Mouse (Mus musculus) adrenal gland, postnatal 4 days (tissue): ENCODE data around the gene Med11. TPM values are rescaled to one million over a fixed set of nuclear protein-coding genes. Genes with fewer than 3 reads are reported as not detected.

Experiments
- DNase-seq, 2 experiments: peaks; one replicate each; pipeline ENCODE4 v3.0.0; 2021 to 2022; ENCODE audit warnings: low spot score in 2 of 2, mixed read lengths in 2 of 2
- microRNA-seq: library from miRNA; unstranded; fragments of <30 nt; microRNA quantifications from one replicate; pipeline ENCODE4 v1.2.0, GENCODE M21; 2021
- total RNA-seq, 2 experiments: library from RNA; stranded (reverse); gene quantifications; 2 replicates each; pipeline ENCODE4 v1.2.3; 2021

Med11 gene
- total RNA-seq, 2 experiments from 2014 or later: 17.3 to 18.6 TPM

DNA sequence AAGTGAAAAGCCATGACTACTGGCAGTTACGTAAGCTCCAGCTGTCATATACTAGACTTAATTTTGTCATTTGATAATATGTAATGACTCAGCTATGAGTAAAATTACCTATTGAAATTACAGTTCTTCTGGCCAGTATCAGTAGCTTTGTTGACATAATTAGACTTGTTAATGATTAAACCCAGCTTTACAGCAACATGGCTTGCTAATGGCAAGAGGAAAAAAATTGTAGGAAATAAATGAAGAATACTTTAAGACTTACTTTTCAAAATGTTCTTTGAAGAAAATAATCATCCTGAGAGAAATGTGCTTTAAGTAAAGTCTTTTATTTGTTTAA, 48.7 kb downstream of the Med11 start:
- DNase-seq: no peak

DNA sequence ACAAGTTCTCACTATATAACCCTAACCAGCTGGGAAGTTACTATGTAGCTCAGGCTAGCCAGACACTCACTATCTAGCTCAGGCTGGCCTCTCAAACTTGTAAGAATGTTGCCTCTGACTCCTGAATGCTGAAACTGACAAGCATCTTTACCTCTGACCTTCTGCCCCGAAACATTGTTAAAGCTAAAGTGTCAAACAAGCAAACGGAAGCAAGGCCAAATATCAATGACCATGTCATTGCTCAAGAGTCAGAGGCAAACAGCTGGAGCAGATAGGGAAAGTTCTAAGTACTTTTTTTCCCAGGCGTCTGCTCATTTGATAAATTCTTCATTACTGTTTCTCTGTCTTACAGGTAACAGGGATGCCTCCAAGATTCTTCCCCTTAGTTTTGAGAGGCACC, 50.3 kb downstream of the Med11 start:
- DNase-seq: no peak

Small RNA genes within 50 kb of the gene (microRNA-seq; reads per million reads assigned to microRNA genes)
- gene Mir7115: not detected

Other genes with a start within 250 kb of the Med11 start
- 1 to 10 TPM in 1 of 2 experiments, under 1 TPM in 1; 0.71 to 2.9 TPM for gene Slc16a11, start 239.2 kb upstream of the Med11 start, total RNA-seq
- 10 to 100 TPM in 1 of 2 experiments, 1 to 10 TPM in 1; 6.2 to 10.9 TPM for gene Slc16a13, start 230.9 kb upstream of the Med11 start, total RNA-seq
- 10 to 100 TPM; 23.8 to 33.4 TPM for gene Bcl6b, start 222.1 kb upstream of the Med11 start, total RNA-seq
- gene 0610010K14Rik, start 214.0 kb upstream of the Med11 start, total RNA-seq: 10 to 100 TPM; 70.1 to 72.5 TPM
- gene Gm21988, start 212.1 kb upstream of the Med11 start, total RNA-seq: 1 to 10 TPM; 4.5 to 8.1 TPM
- 100 to 1,000 TPM; 160 to 164 TPM for gene Rnasek, start 212.1 kb upstream of the Med11 start, total RNA-seq
- 1 to 10 TPM; 3.4 to 3.7 TPM for gene Alox12, start 196.6 kb upstream of the Med11 start, total RNA-seq
- gene Alox12e, start 129.3 kb upstream of the Med11 start, total RNA-seq: not detected
- gene Alox15, start 99.9 kb upstream of the Med11 start, total RNA-seq: 1 to 10 TPM in 1 of 2 experiments, under 1 TPM in 1; 0.95 to 1.5 TPM
- 10 to 100 TPM; 37.2 to 40.5 TPM for gene Pelp1, start 41.9 kb upstream of the Med11 start, total RNA-seq
- 10 to 100 TPM; 30.4 to 32.3 TPM for gene Arrb2, start 19.3 kb upstream of the Med11 start, total RNA-seq
- 1 to 10 TPM; 2.2 to 2.3 TPM for gene Zmynd15, start 7.5 kb downstream of the Med11 start, total RNA-seq
- 1 to 10 TPM; 5.8 to 7.4 TPM for gene Cxcl16, start 8.1 kb downstream of the Med11 start, total RNA-seq
- 1 to 10 TPM; 1.3 TPM for gene Tm4sf5, start 53.3 kb downstream of the Med11 start, total RNA-seq
- under 1 TPM; 0.51 to 0.64 TPM for gene Vmo1, start 62.7 kb downstream of the Med11 start, total RNA-seq
- 1 to 10 TPM in 1 of 2 experiments, not detected in 1; 5.0 TPM for gene Gltpd2, start 67.3 kb downstream of the Med11 start, total RNA-seq
- gene Psmb6, start 73.4 kb downstream of the Med11 start, total RNA-seq: 100 to 1,000 TPM; 289 to 310 TPM
- not detected for gene Gm40193, start 81.0 kb downstream of the Med11 start, total RNA-seq
- 10 to 100 TPM; 11.8 to 15.4 TPM for gene Pld2, start 88.1 kb downstream of the Med11 start, total RNA-seq
- 10 to 100 TPM; 67.7 to 67.8 TPM for gene Mink1, start 111.0 kb downstream of the Med11 start, total RNA-seq
- not detected for gene 4930544D05Rik, start 163.9 kb downstream of the Med11 start, total RNA-seq
- gene Chrne, start 167.3 kb downstream of the Med11 start, total RNA-seq: under 1 TPM in 1 of 2 experiments, not detected in 1; 0.36 TPM
- 1 to 10 TPM in 1 of 2 experiments, under 1 TPM in 1; 0.28 to 1.2 TPM for gene Gp1ba, start 187.2 kb downstream of the Med11 start, total RNA-seq
- 100 to 1,000 TPM; 100 to 106 TPM for gene Rnf167, start 195.3 kb downstream of the Med11 start, total RNA-seq
- gene Slc25a11, start 195.6 kb downstream of the Med11 start, total RNA-seq: 100 to 1,000 TPM; 153 TPM
- gene Pfn1, start 202.7 kb downstream of the Med11 start, total RNA-seq: 100 to 1,000 TPM; 804 to 830 TPM
- 100 to 1,000 TPM in 1 of 2 experiments, 10 to 100 TPM in 1; 72.6 to 112 TPM for gene Eno3, start 205.3 kb downstream of the Med11 start, total RNA-seq
- 10 to 100 TPM; 82.0 to 87.2 TPM for gene Spag7, start 217.5 kb downstream of the Med11 start, total RNA-seq
- gene Camta2, start 236.2 kb downstream of the Med11 start, total RNA-seq: 10 to 100 TPM; 36.2 to 37.8 TPM
- 10 to 100 TPM in 1 of 2 experiments, 1 to 10 TPM in 1; 7.0 to 10.2 TPM for gene Inca1, start 248.2 kb downstream of the Med11 start, total RNA-seq
- gene Kif1c, start 248.6 kb downstream of the Med11 start, total RNA-seq: 100 to 1,000 TPM; 135 to 149 TPM